In genomic region chr2:165881585-165882431, GRCm38 (mm10) we compare ENCODE assay signal across 8 mouse cellular contexts. TPM values are rescaled to one million over a fixed set of nuclear protein-coding genes. Genes with fewer than 3 reads are reported as not detected.
DNase-seq lines count a peak whose midpoint lies in the region; ATAC-seq and TF ChIP-seq lines count a peak whose summit lies in the region.

No protein-coding gene starts in this region.

- peak overlapping the region; percentile 67 for H3K4me2 ChIP-seq in forebrain, embryonic 15.5 days (replicated peaks)
- H3K4me2 ChIP-seq in intestine, embryonic 14.5 days (ENCODE audit: low read length), result peak overlapping the region; percentile 80
- H3K4me2 ChIP-seq in liver, postnatal 0 days (ENCODE audit: low read depth, low read length), result peak overlapping the region; percentile 85

- H3K9ac ChIP-seq in forebrain, embryonic 15.5 days (replicated peaks), result peak overlapping the region; percentile 64
- peak overlapping the region; percentile 46 for H3K9ac ChIP-seq in intestine, embryonic 14.5 days (ENCODE audit: low read length)
- H3K9ac ChIP-seq in liver, postnatal 0 days (replicated peaks), result peak overlapping the region; percentile 85

- no peak for TF ChIP-seq POLR2A in brain, embryonic 14.5 days (IDR thresholded peaks at IDR 0.05; ENCODE audit: borderline replicate concordance, extremely low read depth, insufficient read depth, insufficient read length, poor library complexity, severe bottlenecking)

- peak; percentile 29 for DNase-seq in adrenal gland, postnatal 10 days
- DNase-seq in adrenal gland, postnatal 25 days, result no peak
- DNase-seq in brain, embryonic 14.5 days (ENCODE audit: low read depth), result peak; percentile 80
- no peak for DNase-seq in intestine, embryonic 14.5 days (ENCODE audit: low spot score)
- DNase-seq in liver, postnatal 0 days, result no peak
- no peak for DNase-seq in urinary bladder, postnatal 14 days (ENCODE audit: low spot score)
- no peak for DNase-seq in right cerebral cortex, postnatal 36 days (ENCODE audit: low spot score in 2 of 2)

- WGBS in forebrain, embryonic 15.5 days, result 7% methylated on average over 13 of the region's 13 CpGs
- 16% methylated on average over 13 of the region's 13 CpGs for WGBS in intestine, embryonic 14.5 days
- 27% methylated on average over 13 of the region's 13 CpGs for WGBS in liver, postnatal 0 days (ENCODE audit: insufficient replicate concordance)

- H3K36me3 ChIP-seq in forebrain, embryonic 15.5 days, result no peaks in the 10 kb centered on the region
- peaks cover 8% of the 10 kb centered on the region for H3K36me3 ChIP-seq in intestine, embryonic 14.5 days (ENCODE audit: control insufficient read depth, insufficient read depth, low read length)
- H3K36me3 ChIP-seq in liver, postnatal 0 days (replicated peaks; ENCODE audit: insufficient read depth, low read length), result peaks cover 10% of the 10 kb centered on the region; the same call in 1 of the 2 replicates

- H3K27me3 ChIP-seq in forebrain, embryonic 15.5 days, result no peaks in the 10 kb centered on the region
- no peaks in the 10 kb centered on the region for H3K27me3 ChIP-seq in intestine, embryonic 14.5 days (replicated peaks; ENCODE audit: control insufficient read depth, insufficient read depth, low read length)
- H3K27me3 ChIP-seq in liver, postnatal 0 days (ENCODE audit: insufficient read depth, low read length), result no peaks in the 10 kb centered on the region

- peaks cover 97% of the 10 kb centered on the region for H3K4me1 ChIP-seq in forebrain, embryonic 15.5 days
- peaks cover 95% of the 10 kb centered on the region for H3K4me1 ChIP-seq in intestine, embryonic 14.5 days (replicated peaks; ENCODE audit: control insufficient read depth, insufficient read depth, low read length)
- H3K4me1 ChIP-seq in liver, postnatal 0 days (ENCODE audit: insufficient read depth), result peaks cover 88% of the 10 kb centered on the region

- H3K4me3 ChIP-seq in forebrain, embryonic 15.5 days, result peak overlapping the region; percentile 36
- H3K4me3 ChIP-seq in intestine, embryonic 14.5 days (ENCODE audit: low read depth, low read length), result peak overlapping the region; percentile 35
- peak overlapping the region; percentile 49 for H3K4me3 ChIP-seq in liver, postnatal 0 days (ENCODE audit: low read depth, low read length)

- TF ChIP-seq EP300 in liver, postnatal 0 days (IDR thresholded peaks at IDR 0.05; ENCODE audit: low read depth), result 0 out of 2 replicates have a peak, but pooled peaks have one; percentile 11

- ATAC-seq in forebrain, embryonic 15.5 days (replicated peaks), result no peak
- no peak for ATAC-seq in intestine, embryonic 14.5 days (replicated peaks; ENCODE audit: low FRiP score, low TSS enrichment, low read depth)
- ATAC-seq in liver, postnatal 0 days, result no peak

- no peak for TF ChIP-seq CTCF in brain, embryonic 14.5 days (IDR thresholded peaks at IDR 0.05; ENCODE audit: borderline replicate concordance, extremely low read depth, insufficient read depth, insufficient read length)
- TF ChIP-seq CTCF in liver, postnatal 0 days (IDR thresholded peaks at IDR 0.05; ENCODE audit: low read depth), result no peak

- peak overlapping the region; percentile 100 for H3K27ac ChIP-seq in forebrain, embryonic 15.5 days (replicated peaks)
- peak overlapping the region; percentile 100 for H3K27ac ChIP-seq in intestine, embryonic 14.5 days (ENCODE audit: low read depth)
- peak overlapping the region; percentile 100 for H3K27ac ChIP-seq in liver, postnatal 0 days (ENCODE audit: low read depth)

- H3K9me3 ChIP-seq in forebrain, embryonic 15.5 days, result no peaks in the 10 kb centered on the region
- no peaks in the 10 kb centered on the region for H3K9me3 ChIP-seq in intestine, embryonic 14.5 days (ENCODE audit: control insufficient read depth, low read length)
- no peaks in the 10 kb centered on the region for H3K9me3 ChIP-seq in liver, postnatal 0 days (ENCODE audit: low read length)

RNA-seq across cellular contexts. Expression of gene Zmynd8, which starts 17.0 kb away (rescaled TPM):
- 10 to 100 TPM; 39.8 to 57.2 TPM for total RNA-seq in adrenal gland, postnatal 10 days (2021)
- 57.4 and 73.1 TPM in 2 replicates for total RNA-seq in adrenal gland, postnatal 25 days (2021)
- polyA plus RNA-seq in brain, embryonic 14.5 days (2012; rRNA removed), result 49.7 and 75.8 TPM in 2 replicates
- 81.0 and 85.9 TPM in 2 replicates for polyA plus RNA-seq in forebrain, embryonic 15.5 days (2015; fragmentation: Nextera tagmentation; extraction: Ambion mirVana)
- 49.2 and 53.6 TPM in 2 replicates for polyA plus RNA-seq in intestine, embryonic 14.5 days (2014; fragmentation: Nextera tagmentation; extraction: Ambion mirVana)
- polyA plus RNA-seq in liver, postnatal 0 days (2015; fragmentation: Nextera tagmentation; extraction: Ambion mirVana), result 16.9 and 21.9 TPM in 2 replicates

Comparison
In these comparisons a context has a peak if more than half of its experiments do, and no peak if none do; other contexts are left out.
1. DNase-seq: peak in adrenal gland, postnatal 10 days (single experiment) and brain, embryonic 14.5 days (single experiment); none in adrenal gland, postnatal 25 days (single experiment), intestine, embryonic 14.5 days (single experiment), liver, postnatal 0 days (single experiment), urinary bladder, postnatal 14 days (single experiment) and right cerebral cortex, postnatal 36 days (0 of 2).
2. Peak in every context shown above with its lines, with median percentiles within 50 percentile points of each other: H3K27ac ChIP-seq, H3K4me2 ChIP-seq, H3K4me3 ChIP-seq and H3K9ac ChIP-seq.